Mouse (Mus musculus) hindbrain, embryonic 10.5 days (tissue): ENCODE results near the gene Tubgcp5. TPM values are rescaled to one million over a fixed set of nuclear protein-coding genes. Genes with fewer than 3 reads are reported as not detected.

Source experiments
- DNase-seq: peaks from one replicate; pipeline ENCODE4 v3.0.0-alpha.2; 2017; ENCODE audit warnings: low spot score
- H3K27ac ChIP-seq: fragments of 300-500 bp; sonication (generic); 2 replicates; pipeline ENCODE4 v1.5.1; 2016; ENCODE audit warnings: mild to moderate bottlenecking, moderate library complexity
- H3K27me3 ChIP-seq: fragments of 300-500 bp; sonication (generic); 2 replicates; pipeline ENCODE4 v1.6.1; 2016; ENCODE audit warnings: mild to moderate bottlenecking; ENCODE audit not compliant: poor library complexity, insufficient read depth, severe bottlenecking
- H3K36me3 ChIP-seq: fragments of 300-500 bp; sonication (generic); 2 replicates; pipeline ENCODE4 v1.6.1; 2016; ENCODE audit warnings: mild to moderate bottlenecking, moderate library complexity
- H3K4me1 ChIP-seq: fragments of 300-500 bp; sonication (generic); replicated peaks from 2 replicates; pipeline ENCODE4 v1.6.1; 2016; ENCODE audit warnings: mild to moderate bottlenecking
- H3K4me3 ChIP-seq: fragments of 300-500 bp; sonication (generic); 2 replicates; pipeline ENCODE4 v1.5.1; 2016; ENCODE audit warnings: mild to moderate bottlenecking, moderate library complexity
- H3K9me3 ChIP-seq: fragments of 300-500 bp; sonication (generic); 2 replicates; pipeline ENCODE4 v1.6.1; 2016; ENCODE audit warnings: mild to moderate bottlenecking, moderate library complexity
- WGBS: fragments of 180-500 bp; shearing (Covaris S2); methylation state at CpG from one replicate; pipeline ENCODE4 v1.1.7; 2016; 5-methylcytosine and 5-hydroxymethylcytosine counted together
- polyA plus RNA-seq: library from polyadenylated mRNA; unstranded; fragments of >200 nt; fragmentation: Nextera tagmentation; extraction: Ambion mirVana; gene quantifications from 2 replicates; pipeline ENCODE4 v1.2.1, GENCODE M21; 2016

Tubgcp5 gene
- polyA plus RNA-seq, 1 experiment from 2014 or later = 34.6 TPM

GRCm38 (mm10) chr7:55858836-55859517, 65.0 kb downstream of the Tubgcp5 start:
- H3K4me3 ChIP-seq = no peak overlapping the region
- H3K4me1 ChIP-seq = no peaks in the 10 kb centered on the region
- WGBS = 97% methylated on average over 3 of the region's 3 CpGs
- H3K27ac ChIP-seq = no peak overlapping the region
- no peaks in the 10 kb centered on the region for H3K9me3 ChIP-seq
- DNase-seq = no peak
- peaks cover 28% of the 10 kb centered on the region; the same call in 1 of the 2 replicates for H3K36me3 ChIP-seq
- no peaks in the 10 kb centered on the region for H3K27me3 ChIP-seq

- Histone ChIP-seq H3K27me3 (no peaks in the 10 kb centered on the region), H3K4me1 (no peaks in the 10 kb centered on the region), H3K36me3 (peaks cover 25% of the 10 kb centered on the region; the same call in 1 of the 2 replicates), H3K4me3 (no peak overlapping the region), H3K27ac (no peak overlapping the region), H3K9me3 (no peaks in the 10 kb centered on the region)
- WGBS = 81% methylated on average over 2 of the region's 2 CpGs
- no peak for DNase-seq
Measured at GRCm38 (mm10) chr7:55859518-55859872, 65.5 kb downstream of the Tubgcp5 start.

GRCm38 (mm10) chr7:55859956-55860355, 66.0 kb downstream of the Tubgcp5 start:
- 89% methylated on average over 6 of the region's 6 CpGs for WGBS
- no peaks in the 10 kb centered on the region for H3K9me3 ChIP-seq
- peaks cover 25% of the 10 kb centered on the region; the same call in 1 of the 2 replicates for H3K36me3 ChIP-seq
- H3K27ac ChIP-seq = no peak overlapping the region
- no peak overlapping the region for H3K4me3 ChIP-seq
- DNase-seq = no peak
- H3K4me1 ChIP-seq = no peaks in the 10 kb centered on the region
- no peaks in the 10 kb centered on the region for H3K27me3 ChIP-seq

- Histone ChIP-seq H3K4me1 (no peaks in the 10 kb centered on the region), H3K9me3 (no peaks in the 10 kb centered on the region), H3K36me3 (peaks cover 23% of the 10 kb centered on the region; the same call in 1 of the 2 replicates), H3K4me3 (no peak overlapping the region), H3K27ac (no peak overlapping the region), H3K27me3 (no peaks in the 10 kb centered on the region)
- DNase-seq = no peak
- 95% methylated on average over 4 of the region's 4 CpGs for WGBS
Measured at GRCm38 (mm10) chr7:55861175-55861574, 67.2 kb downstream of the Tubgcp5 start.

- Histone ChIP-seq H3K4me3 (no peak overlapping the region), H3K9me3 (no peaks in the 10 kb centered on the region), H3K27ac (no peak overlapping the region), H3K27me3 (no peaks in the 10 kb centered on the region), H3K36me3 (0 out of 2 replicates have a peak, but pooled peaks cover 15% of the 10 kb centered on the region), H3K4me1 (no peaks in the 10 kb centered on the region; the same call in 1 of the 2 replicates)
- no peak for DNase-seq
Measured at GRCm38 (mm10) chr7:55865044-55865443, 71.1 kb downstream of the Tubgcp5 start.

- 80% methylated on average over 8 of the region's 8 CpGs for WGBS
- Histone ChIP-seq H3K36me3 (0 out of 2 replicates have a peak, but pooled peaks cover 15% of the 10 kb centered on the region), H3K9me3 (no peaks in the 10 kb centered on the region), H3K4me3 (no peak overlapping the region), H3K4me1 (no peaks in the 10 kb centered on the region; the same call in 1 of the 2 replicates), H3K27ac (no peak overlapping the region), H3K27me3 (no peaks in the 10 kb centered on the region)
- no peak for DNase-seq
Measured at GRCm38 (mm10) chr7:55865750-55866416, 71.9 kb downstream of the Tubgcp5 start.

GRCm38 (mm10) chr7:55868247-55868646, 74.3 kb downstream of the Tubgcp5 start:
- 85% methylated on average over 7 of the region's 7 CpGs for WGBS
- peaks cover 17% of the 10 kb centered on the region for H3K36me3 ChIP-seq
- DNase-seq = no peak
- H3K27ac ChIP-seq = no peak overlapping the region
- no peak overlapping the region for H3K4me3 ChIP-seq
- H3K9me3 ChIP-seq = no peaks in the 10 kb centered on the region
- H3K4me1 ChIP-seq = no peaks in the 10 kb centered on the region; the same call in 1 of the 2 replicates
- no peaks in the 10 kb centered on the region for H3K27me3 ChIP-seq

- Histone ChIP-seq H3K4me1 (no peaks in the 10 kb centered on the region; the same call in 1 of the 2 replicates), H3K4me3 (no peak overlapping the region), H3K27ac (no peak overlapping the region), H3K9me3 (no peaks in the 10 kb centered on the region), H3K36me3 (peaks cover 21% of the 10 kb centered on the region), H3K27me3 (no peaks in the 10 kb centered on the region)
- no peak for DNase-seq
- 77% methylated on average over 3 of the region's 3 CpGs for WGBS
Measured at GRCm38 (mm10) chr7:55869220-55869619, 75.3 kb downstream of the Tubgcp5 start.

- H3K36me3 ChIP-seq = peaks cover 34% of the 10 kb centered on the region
- no peak overlapping the region for H3K4me3 ChIP-seq
- no peaks in the 10 kb centered on the region; the same call in 1 of the 2 replicates for H3K4me1 ChIP-seq
- H3K27ac ChIP-seq = no peak overlapping the region
- WGBS = 91% methylated on average over 6 of the region's 6 CpGs
- DNase-seq = no peak
- H3K9me3 ChIP-seq = no peaks in the 10 kb centered on the region
- H3K27me3 ChIP-seq = no peaks in the 10 kb centered on the region
Measured at GRCm38 (mm10) chr7:55870340-55871020, 76.5 kb downstream of the Tubgcp5 start.

- Histone ChIP-seq H3K36me3 (peaks cover 43% of the 10 kb centered on the region), H3K4me3 (no peak overlapping the region), H3K9me3 (no peaks in the 10 kb centered on the region), H3K27ac (no peak overlapping the region), H3K4me1 (no peaks in the 10 kb centered on the region; the same call in 1 of the 2 replicates), H3K27me3 (no peaks in the 10 kb centered on the region)
- WGBS = 83% methylated on average over 5 of the region's 5 CpGs
- no peak for DNase-seq
Measured at GRCm38 (mm10) chr7:55871476-55871875, 77.5 kb downstream of the Tubgcp5 start.

- no peaks in the 10 kb centered on the region for H3K4me1 ChIP-seq
- 91% methylated on average over 7 of the region's 7 CpGs for WGBS
- no peak overlapping the region for H3K4me3 ChIP-seq
- H3K36me3 ChIP-seq = peaks cover 76% of the 10 kb centered on the region
- no peak overlapping the region for H3K27ac ChIP-seq
- H3K27me3 ChIP-seq = no peaks in the 10 kb centered on the region
- no peak for DNase-seq
- H3K9me3 ChIP-seq = no peaks in the 10 kb centered on the region
Measured at GRCm38 (mm10) chr7:55874703-55875102, 80.7 kb downstream of the Tubgcp5 start.

- WGBS = 95% methylated on average over 10 of the region's 10 CpGs
- Histone ChIP-seq H3K4me3 (no peak overlapping the region), H3K27me3 (no peaks in the 10 kb centered on the region), H3K4me1 (no peaks in the 10 kb centered on the region), H3K36me3 (peaks cover 98% of the 10 kb centered on the region), H3K27ac (no peak overlapping the region), H3K9me3 (no peaks in the 10 kb centered on the region)
- no peak for DNase-seq
Measured at GRCm38 (mm10) chr7:55877721-55878120, 83.8 kb downstream of the Tubgcp5 start.

- Histone ChIP-seq H3K9me3 (no peaks in the 10 kb centered on the region), H3K36me3 (peaks cover 80% of the 10 kb centered on the region), H3K27me3 (no peaks in the 10 kb centered on the region), H3K4me3 (no peak overlapping the region), H3K27ac (no peak overlapping the region), H3K4me1 (no peaks in the 10 kb centered on the region)
- WGBS = 91% methylated on average over 9 of the region's 9 CpGs
- no peak for DNase-seq
Measured at GRCm38 (mm10) chr7:55880882-55881281, 86.9 kb downstream of the Tubgcp5 start.
